Mouse (Mus musculus) myocyte (in vitro differentiated cells): ENCODE data around the gene Glb1.

ENCODE experiments used
- CEBPB ChIP-seq: IDR thresholded peaks from 2 replicates; pipeline ENCODE4 v1.6.1; 2011; ENCODE audit warnings: mild to moderate bottlenecking, moderate library complexity; ENCODE audit not compliant: poor library complexity, insufficient read depth, severe bottlenecking
- E2F4 ChIP-seq: IDR thresholded peaks from one replicate; pipeline ENCODE4 v1.6.1; 2011; ENCODE audit warnings: mild to moderate bottlenecking, control low read depth, moderate library complexity; ENCODE audit not compliant: insufficient read depth
- MAX ChIP-seq: IDR thresholded peaks from one replicate; pipeline ENCODE4 v1.6.1; 2011; ENCODE audit warnings: low read depth, mild to moderate bottlenecking, control low read depth
- MYOG ChIP-seq, 3 experiments: IDR thresholded peaks; one replicate each; pipeline ENCODE4 v1.6.1; 2011; ENCODE audit warnings: control low read depth in 2 of 3, low read depth in 2 of 3, mild to moderate bottlenecking in 2 of 3; ENCODE audit not compliant: insufficient read length in 2 of 3, control insufficient read depth in 1 of 3, insufficient read depth in 1 of 3
- POLR2A ChIP-seq: IDR thresholded peaks from one replicate; pipeline ENCODE4 v1.6.1; 2011; ENCODE audit warnings: low read depth, mild to moderate bottlenecking, control low read depth, moderate library complexity; ENCODE audit not compliant: insufficient read length
- SRF ChIP-seq: IDR thresholded peaks from one replicate; pipeline ENCODE4 v1.6.1; 2011; ENCODE audit warnings: low read depth; ENCODE audit not compliant: control insufficient read depth, insufficient read length
- USF1 ChIP-seq: IDR thresholded peaks from one replicate; pipeline ENCODE4 v1.6.1; 2011; ENCODE audit warnings: low read depth, mild to moderate bottlenecking, control low read depth, moderate library complexity

GRCm38 (mm10) chr9:114515364-114515763 is 114.5 kb downstream of the Glb1 start, which contains the start of gene C130032M10Rik:
- no peak for TF ChIP-seq USF1
- TF ChIP-seq SRF, result no peak
- no peak for TF ChIP-seq POLR2A
- no peak for TF ChIP-seq E2F4
- no peak for TF ChIP-seq CEBPB
- no peak for TF ChIP-seq MAX
- no peak for TF ChIP-seq MYOG (IDR thresholded peaks at IDR 0.05; ENCODE audit: control insufficient read depth in 1 of 3, insufficient read depth in 1 of 3, insufficient read length in 2 of 3, low read depth in 2 of 3)
